Mouse (Mus musculus) CH12.LX (cell line): ENCODE measurements around the gene Dusp23. TPM values are rescaled to one million over a fixed set of nuclear protein-coding genes. Genes with fewer than 3 reads are reported as not detected.

Source experiments
- DNase-seq: peaks from one replicate; pipeline ENCODE4 v3.0.0-alpha.2; 2013; ENCODE audit errors: extremely low read depth
- H3K27ac ChIP-seq: 2 replicates; pipeline ENCODE4 v1.5.1; 2012; ENCODE audit warnings: low read depth, mild to moderate bottlenecking, control low read depth, moderate library complexity; ENCODE audit not compliant: insufficient read depth
- H3K27me3 ChIP-seq: replicated peaks from 2 replicates; pipeline ENCODE3; 2012; ENCODE audit warnings: inconsistent platforms
- H3K36me3 ChIP-seq, 2 experiments: replicated peaks in 1 of 2; 2 replicates each; pipeline versions ENCODE3 to v1.6.1; 2012; ENCODE audit warnings: inconsistent platforms in 1 of 2, low read length in 1 of 2, mild to moderate bottlenecking in 1 of 2, mixed read lengths in 1 of 2, moderate library complexity in 1 of 2; ENCODE audit not compliant: control insufficient read depth in 1 of 2, insufficient read depth in 1 of 2
- H3K4me1 ChIP-seq, 2 experiments: 2 replicates each; pipeline ENCODE4 v1.6.1; 2012; ENCODE audit warnings: inconsistent platforms in 1 of 2, moderate library complexity in 1 of 2; ENCODE audit not compliant: insufficient read depth in 2 of 2, control insufficient read depth in 1 of 2
- H3K4me2 ChIP-seq: 2 replicates; pipeline ENCODE4 v1.6.1; 2012; ENCODE audit warnings: low read depth, mild to moderate bottlenecking, control low read depth; ENCODE audit not compliant: poor library complexity, insufficient read depth, severe bottlenecking
- H3K4me3 ChIP-seq, 3 experiments: fragments of 150-350 bp in 1 of 3; sonication (generic) in 1 of 3; replicated peaks in 1 of 3; 2 replicates each; pipeline versions ENCODE3 to v1.5.1; 2011 to 2012; ENCODE audit warnings: low read depth in 2 of 3, low read length in 2 of 3, mild to moderate bottlenecking in 2 of 3, moderate library complexity in 2 of 3, control low read depth in 1 of 3, improper control_type of control experiment in 1 of 3, inconsistent platforms in 1 of 3, mixed read lengths in 1 of 3; ENCODE audit not compliant: poor library complexity in 1 of 3
- H3K79me2 ChIP-seq: replicated peaks from 2 replicates; pipeline ENCODE4 v1.6.1; 2012; ENCODE audit warnings: mild to moderate bottlenecking, moderate library complexity; ENCODE audit not compliant: control insufficient read depth, poor library complexity, insufficient read depth, severe bottlenecking; ENCODE audit errors: extremely low read depth
- H3K9ac ChIP-seq: 2 replicates; pipeline ENCODE4 v1.6.1; 2012; ENCODE audit warnings: low read depth, mild to moderate bottlenecking, control low read depth, moderate library complexity; ENCODE audit not compliant: insufficient read depth
- H3K9me3 ChIP-seq: replicated peaks from 2 replicates; pipeline ENCODE3; 2012; ENCODE audit warnings: low read length, inconsistent platforms, mixed read lengths
- CHD2 ChIP-seq: IDR thresholded peaks from 2 replicates; pipeline ENCODE4 v1.6.1; 2011; ENCODE audit warnings: low read length, improper control_type of control experiment
- CTCF ChIP-seq, 2 experiments: IDR thresholded peaks in 1 of 2; conservative IDR thresholded peaks in 1 of 2; 2 replicates each; pipeline ENCODE4 v1.5.1; 2011 to 2012; ENCODE audit warnings: low read depth in 2 of 2, low read length in 2 of 2, improper control_type of control experiment in 1 of 2, inconsistent platforms in 1 of 2, mild to moderate bottlenecking in 1 of 2, moderate library complexity in 1 of 2
- E2F4 ChIP-seq: IDR thresholded peaks from 2 replicates; pipeline ENCODE4 v1.6.1; 2011; ENCODE audit warnings: low read depth, low read length, improper control_type of control experiment; ENCODE audit not compliant: insufficient replicate concordance
- ELF1 ChIP-seq: IDR thresholded peaks from 2 replicates; pipeline ENCODE4 v1.6.1; 2014; ENCODE audit warnings: low read depth, mild to moderate bottlenecking, inconsistent platforms, low read length, improper control_type of control experiment
- EP300 ChIP-seq: IDR thresholded peaks from 2 replicates; pipeline ENCODE4 v1.6.1; 2011; ENCODE audit warnings: low read length, improper control_type of control experiment
- ETS1 ChIP-seq: conservative IDR thresholded peaks from 2 replicates; pipeline ENCODE4 v1.6.1; 2012; ENCODE audit warnings: low read depth, mild to moderate bottlenecking, inconsistent platforms, low read length, improper control_type of control experiment, moderate library complexity
- GABPA ChIP-seq: IDR thresholded peaks from 2 replicates; pipeline ENCODE4 v1.6.1; 2012; ENCODE audit warnings: low read depth, low read length, improper control_type of control experiment, inconsistent platforms; ENCODE audit not compliant: insufficient replicate concordance
- HCFC1 ChIP-seq: IDR thresholded peaks from 2 replicates; pipeline ENCODE4 v1.6.1; 2012; ENCODE audit warnings: low read depth, mild to moderate bottlenecking, inconsistent platforms, low read length, improper control_type of control experiment
- JUND ChIP-seq: conservative IDR thresholded peaks from 2 replicates; pipeline ENCODE4 v1.6.1; 2011; ENCODE audit warnings: low read depth, low read length, improper control_type of control experiment
- KAT2A ChIP-seq: IDR thresholded peaks from 2 replicates; pipeline ENCODE4 v1.6.1; 2012; ENCODE audit warnings: low read length, improper control_type of control experiment, inconsistent platforms; ENCODE audit not compliant: insufficient replicate concordance
- MAFK ChIP-seq: IDR thresholded peaks from 2 replicates; pipeline ENCODE4 v1.6.1; 2011; ENCODE audit warnings: low read length, improper control_type of control experiment; ENCODE audit not compliant: insufficient replicate concordance
- MAZ ChIP-seq: IDR thresholded peaks from 2 replicates; pipeline ENCODE4 v1.6.1; 2012; ENCODE audit warnings: low read depth, mild to moderate bottlenecking, inconsistent platforms, low read length, improper control_type of control experiment, moderate library complexity
- MEF2A ChIP-seq: IDR thresholded peaks from 2 replicates; pipeline ENCODE4 v1.6.1; 2014; ENCODE audit warnings: low read depth, mild to moderate bottlenecking, inconsistent platforms, low read length, improper control_type of control experiment, borderline replicate concordance
- NELFE ChIP-seq: IDR thresholded peaks from 2 replicates; pipeline ENCODE4 v1.6.1; 2011; ENCODE audit warnings: low read depth, low read length, improper control_type of control experiment
- NRF1 ChIP-seq: IDR thresholded peaks from 2 replicates; pipeline ENCODE4 v1.6.1; 2014; ENCODE audit warnings: low read depth, mild to moderate bottlenecking, inconsistent platforms, low read length, improper control_type of control experiment, moderate library complexity
- POLR2A ChIP-seq: IDR thresholded peaks from 2 replicates; pipeline ENCODE4 v1.6.1; 2011; ENCODE audit warnings: low read depth, mild to moderate bottlenecking, improper control_type of control experiment, low read length
- RAD21 ChIP-seq: IDR thresholded peaks from 2 replicates; pipeline ENCODE4 v1.6.1; 2011; ENCODE audit warnings: low read depth, mild to moderate bottlenecking, low read length, improper control_type of control experiment, moderate library complexity
- SMC3 ChIP-seq: IDR thresholded peaks from 2 replicates; pipeline ENCODE4 v1.6.1; 2011; ENCODE audit warnings: low read depth, low read length, improper control_type of control experiment
- UBTF ChIP-seq: IDR thresholded peaks from 2 replicates; pipeline ENCODE4 v1.6.1; 2012; ENCODE audit warnings: low read depth, mild to moderate bottlenecking, inconsistent platforms, low read length, improper control_type of control experiment, moderate library complexity
- USF2 ChIP-seq: conservative IDR thresholded peaks from 2 replicates; pipeline ENCODE4 v1.6.1; 2011; ENCODE audit warnings: low read depth, low read length, improper control_type of control experiment
- ZC3H11A ChIP-seq: IDR thresholded peaks from 2 replicates; pipeline ENCODE4 v1.6.1; 2012; ENCODE audit warnings: low read depth, mild to moderate bottlenecking, inconsistent platforms, low read length, improper control_type of control experiment
- ZKSCAN1 ChIP-seq: IDR thresholded peaks from 2 replicates; pipeline ENCODE4 v1.6.1; 2012; ENCODE audit warnings: low read depth, inconsistent platforms, low read length, improper control_type of control experiment, borderline replicate concordance
- ZMIZ1 ChIP-seq: IDR thresholded peaks from 2 replicates; pipeline ENCODE4 v1.6.1; 2012; ENCODE audit warnings: low read depth, mild to moderate bottlenecking, inconsistent platforms, low read length, improper control_type of control experiment
- dilution Hi-C: fragments of 300-500 bp; cut with MboI; formaldehyde crosslinking; loops from 2 replicates; pipeline ENCODE4 v1.14.3; 2020; ENCODE audit warnings: low sequenced_read_pairs; ENCODE audit not compliant: extremely low pct_unique_long_range_greater_than_20kb, extremely low pct_ligation_motif_present
- in situ Hi-C: fragments of 300-500 bp; cut with MboI; formaldehyde crosslinking; loops from 3 replicates; pipeline ENCODE4 v1.14.3; 2019; ENCODE audit warnings: low sequenced_read_pairs, low pct_ligation_motif_present, low pct_unique_long_range_greater_than_20kb, mixed read lengths
- polyA plus RNA-seq: library from polyadenylated mRNA; unstranded; fragments of >175 nt; gene quantifications from 2 replicates; pipeline ENCODE4 v1.2.1, GENCODE M21; 2012; ENCODE audit warnings: low read depth; ENCODE audit not compliant: insufficient read length
- total RNA-seq, 2 experiments: library from RNA; depleted of rRNA; stranded (reverse); fragments of 300-350 nt in 1 of 2; fragments of >200 nt in 1 of 2; gene quantifications; 2 replicates each; pipeline ENCODE4 v1.2.3; 2012 to 2014

The Dusp23 gene
- total and polyA plus RNA-seq, 3 experiments = 0.30 to 1.7 (median 0.85) TPM

DNA sequence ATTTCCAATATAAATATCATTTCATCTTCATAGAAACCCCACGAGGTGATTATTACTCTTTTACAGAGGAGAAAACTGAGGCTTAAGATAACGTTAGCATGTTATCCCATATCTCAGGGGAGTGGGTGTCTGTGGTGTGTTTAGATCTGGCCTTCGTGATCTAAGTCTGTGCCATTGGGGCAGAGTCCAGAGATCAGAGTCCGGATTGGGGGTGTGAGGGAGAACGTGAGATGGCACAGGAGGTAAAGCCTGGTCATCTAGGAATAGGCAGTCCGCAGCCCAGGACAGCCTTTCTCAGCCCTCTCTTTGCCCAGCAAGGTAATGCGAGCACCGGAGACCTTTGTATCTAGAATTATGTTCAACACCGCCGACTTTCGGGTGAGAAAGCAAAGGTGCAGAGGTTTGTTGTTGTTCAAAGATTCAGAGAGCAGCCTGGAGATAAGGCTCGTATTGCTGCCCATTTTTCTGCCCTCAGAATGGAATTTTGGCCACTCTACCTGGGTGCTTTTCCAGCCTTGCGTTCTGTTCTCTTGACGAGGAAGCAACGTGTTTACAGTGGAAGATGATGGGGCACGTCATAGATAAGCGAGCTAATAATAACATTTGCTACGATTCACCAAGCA lies 19.4 kb upstream of the Dusp23 start:
- Histone ChIP-seq H3K4me2 (no peak overlapping the region), H3K27me3 (no peaks in the 10 kb centered on the region), H3K79me2 (no peaks in the 10 kb centered on the region), H3K36me3 (no peaks in the 10 kb centered on the region), H3K9me3 (no peaks in the 10 kb centered on the region), H3K27ac (no peak overlapping the region), H3K4me1 (peaks cover 0 to 1% of the 10 kb centered on the region in 2 experiments; a peak in 2 of 4 replicates), H3K9ac (no peak overlapping the region), H3K4me3 (no peak overlapping the region)
- DNase-seq = no peak
- in situ Hi-C loops = no loop called here
- TF ChIP-seq E2F4 = no peak
- no peak for TF ChIP-seq SMC3
- no peak for TF ChIP-seq ETS1
- TF ChIP-seq ELF1 = no peak
- TF ChIP-seq CHD2 = no peak
- no peak for TF ChIP-seq ZC3H11A
- dilution Hi-C loops = no loop called here

DNA sequence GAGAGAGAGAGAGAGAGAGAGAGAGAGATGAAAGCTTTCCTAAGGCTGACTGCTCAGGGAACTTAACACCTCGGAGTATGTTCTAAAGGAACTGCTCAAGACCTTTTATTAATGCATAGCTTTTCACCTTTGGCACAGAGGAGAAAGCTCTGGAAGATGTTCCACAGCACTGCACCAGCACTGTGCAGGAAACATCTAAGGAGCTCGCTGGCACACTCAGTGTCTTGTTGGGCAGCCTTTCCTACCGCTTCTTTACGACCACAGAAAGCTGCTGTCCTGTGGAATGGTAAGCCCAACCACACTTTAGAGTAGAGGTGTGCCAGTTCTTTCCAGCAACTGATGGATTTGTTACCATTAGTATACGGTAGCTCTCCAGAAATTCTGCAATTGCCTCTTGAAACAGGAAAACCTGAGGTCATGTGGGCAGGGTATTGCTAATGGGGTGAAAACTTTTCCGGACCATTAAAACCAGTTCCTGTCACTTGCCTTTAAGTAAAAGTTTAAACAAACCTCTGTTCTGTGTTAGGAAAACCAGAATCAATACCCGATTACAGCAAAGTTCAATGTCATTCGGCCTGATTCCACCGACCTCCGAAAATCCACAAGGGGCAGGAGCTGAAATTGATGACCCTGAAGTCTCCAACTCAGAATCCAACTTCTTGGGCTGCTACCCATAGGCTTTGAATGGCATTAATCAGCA lies 18.7 kb upstream of the Dusp23 start:
- dilution Hi-C loops (no loop called here), in situ Hi-C loops (no loop called here)
- H3K9ac ChIP-seq = no peak overlapping the region
- no peaks in the 10 kb centered on the region for H3K36me3 ChIP-seq
- TF ChIP-seq CTCF (conservative IDR thresholded peaks at IDR 0.05 in 1 of 2, IDR thresholded peaks at IDR 0.05 in 1 of 2; ENCODE audit: low read depth in 2 of 2, low read length in 2 of 2) = no peak
- TF ChIP-seq POLR2A = no peak
- TF ChIP-seq NELFE = no peak
- TF ChIP-seq EP300 = no peak
- TF ChIP-seq MAZ = no peak
- TF ChIP-seq RAD21 = no peak
- TF ChIP-seq JUND = no peak
- no peak for TF ChIP-seq KAT2A
- no peak for TF ChIP-seq UBTF
- TF ChIP-seq USF2 = no peak
- TF ChIP-seq MAFK = no peak
- no peak for TF ChIP-seq HCFC1
- TF ChIP-seq GABPA = no peak
- TF ChIP-seq ZKSCAN1 = no peak
- no peak for TF ChIP-seq NRF1
- TF ChIP-seq ZMIZ1 = no peak
- TF ChIP-seq E2F4 = no peak
- TF ChIP-seq MEF2A = no peak
- no peaks in the 10 kb centered on the region for H3K79me2 ChIP-seq
- H3K27me3 ChIP-seq = no peaks in the 10 kb centered on the region
- DNase-seq = no peak
- H3K9me3 ChIP-seq = no peaks in the 10 kb centered on the region
- no peak overlapping the region for H3K27ac ChIP-seq
- H3K4me3 ChIP-seq = no peak overlapping the region
- H3K4me1 ChIP-seq = no peaks in the 10 kb centered on the region
- H3K4me2 ChIP-seq = no peak overlapping the region
